Mouse (Mus musculus) kidney, adult 2 months (tissue): ENCODE measurements around the gene Hist1h4c.
"Not testable (repeated sequence)": the region's sequence is repeated elsewhere in the genome, so short reads cannot be mapped to it uniquely, and the experiment has no call there.

Experiments used
- CTCF ChIP-seq: fragments of 200-500 bp; conservative IDR thresholded peaks from 2 replicates; pipeline ENCODE4 v1.5.1; 2011; ENCODE audit warnings: low read depth, mild to moderate bottlenecking, control low read depth, low read length, moderate library complexity, mixed read lengths; ENCODE audit not compliant: insufficient read depth, insufficient read length
- POLR2A ChIP-seq: fragments of 200-500 bp; IDR thresholded peaks from one replicate; pipeline ENCODE4 v1.6.1; 2011; ENCODE audit warnings: low read depth, low read length, control low read depth

DNA sequence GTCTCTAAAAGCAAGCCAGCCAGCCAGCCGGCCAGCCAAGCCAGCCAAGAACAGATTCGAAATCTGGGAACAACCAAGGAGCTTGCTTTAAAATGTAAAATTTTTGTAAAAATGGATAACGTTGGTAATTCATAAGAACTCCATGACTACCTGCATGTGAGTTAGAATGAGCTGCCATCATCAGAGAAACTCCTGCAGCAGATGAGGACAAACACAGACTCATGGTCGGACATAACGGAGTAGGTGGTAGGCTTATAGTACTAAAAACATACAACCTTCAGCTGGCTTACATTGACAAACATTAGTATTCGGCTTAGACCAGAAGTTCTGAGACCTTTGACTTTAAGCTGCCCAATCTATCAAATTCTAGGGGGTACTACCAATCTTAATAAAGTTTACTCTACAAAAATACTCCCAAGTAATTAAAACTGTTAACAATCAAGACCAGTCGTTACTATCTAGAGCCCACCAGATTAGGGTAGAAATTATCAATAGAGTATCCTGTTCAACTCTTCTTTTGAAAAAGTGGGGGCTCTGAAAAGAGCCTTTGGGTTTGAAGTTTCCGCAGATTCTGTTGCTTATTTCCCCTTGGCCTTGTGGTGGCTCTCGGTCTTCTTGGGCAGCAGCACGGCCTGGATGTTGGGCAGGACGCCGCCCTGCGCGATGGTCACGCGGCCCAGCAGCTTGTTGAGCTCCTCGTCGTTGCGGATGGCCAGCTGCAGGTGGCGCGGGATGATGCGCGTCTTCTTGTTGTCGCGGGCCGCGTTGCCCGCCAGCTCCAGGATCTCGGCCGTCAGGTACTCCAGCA, 15.1 kb downstream of the Hist1h4c start:
- TF ChIP-seq CTCF, POLR2A: not testable (repeated sequence)
